Mouse (Mus musculus) midbrain, embryonic 13.5 days (tissue): ENCODE data around the gene Tymp. TPM values are rescaled to one million over a fixed set of nuclear protein-coding genes. Genes with fewer than 3 reads are reported as not detected.

ENCODE experiments used
- ATAC-seq: fragments of 200-750 bp; cut with Nextera tagmentation; 2 replicates; pipeline ENCODE4 v1.8.0; 2017; ENCODE audit warnings: mild to moderate bottlenecking, moderate TSS enrichment, moderate library complexity
- H3K27ac ChIP-seq: fragments of 300-500 bp; sonication (generic); 2 replicates; pipeline ENCODE4 v1.5.1; 2015; ENCODE audit warnings: inconsistent platforms, mild to moderate bottlenecking, moderate library complexity
- H3K27me3 ChIP-seq: fragments of 300-500 bp; sonication (generic); 2 replicates; pipeline ENCODE4 v1.6.1; 2015; ENCODE audit warnings: mild to moderate bottlenecking, inconsistent platforms
- H3K36me3 ChIP-seq: fragments of 300-500 bp; sonication (generic); 2 replicates; pipeline ENCODE4 v1.6.1; 2015; ENCODE audit warnings: mild to moderate bottlenecking, inconsistent platforms
- H3K4me1 ChIP-seq: fragments of 300-500 bp; sonication (generic); replicated peaks from 2 replicates; pipeline ENCODE4 v1.6.1; 2015; ENCODE audit warnings: inconsistent platforms
- H3K4me2 ChIP-seq: fragments of 300-500 bp; sonication (generic); replicated peaks from 2 replicates; pipeline ENCODE4 v1.6.1; 2015; ENCODE audit warnings: moderate library complexity, mild to moderate bottlenecking, inconsistent platforms
- H3K4me3 ChIP-seq: fragments of 300-500 bp; sonication (generic); replicated peaks from 2 replicates; pipeline ENCODE4 v1.5.1; 2015; ENCODE audit warnings: mild to moderate bottlenecking, inconsistent platforms
- H3K9ac ChIP-seq: fragments of 300-500 bp; sonication (generic); replicated peaks from 2 replicates; pipeline ENCODE4 v1.6.1; 2015; ENCODE audit warnings: mild to moderate bottlenecking, inconsistent platforms
- H3K9me3 ChIP-seq: fragments of 300-500 bp; sonication (generic); 2 replicates; pipeline ENCODE4 v1.6.1; 2016; ENCODE audit warnings: mild to moderate bottlenecking, inconsistent platforms
- WGBS: fragments of 180-500 bp; shearing (Covaris S2); methylation state at CpG from one replicate; pipeline ENCODE4 v1.1.7; 2015; 5-methylcytosine and 5-hydroxymethylcytosine counted together
- polyA plus RNA-seq: library from polyadenylated mRNA; unstranded; fragments of >200 nt; fragmentation: Nextera tagmentation; extraction: Ambion mirVana; gene quantifications from 2 replicates; pipeline ENCODE4 v1.2.1, GENCODE M21; 2015

Gene Tymp
- polyA plus RNA-seq, 1 experiment from 2014 or later = 2.4 TPM

GRCm38 (mm10) chr15:89387127-89387526 lies 10.3 kb upstream of the Tymp start:
- H3K9me3 ChIP-seq = no peaks in the 10 kb centered on the region
- H3K27me3 ChIP-seq = no peaks in the 10 kb centered on the region
- H3K4me3 ChIP-seq = no peak overlapping the region
- WGBS = 54% methylated on average over 12 of the region's 12 CpGs
- ATAC-seq = no peak
- H3K27ac ChIP-seq = no peak overlapping the region
- H3K9ac ChIP-seq = no peak overlapping the region
- H3K4me2 ChIP-seq = no peak overlapping the region
- H3K4me1 ChIP-seq = no peaks in the 10 kb centered on the region
- no peaks in the 10 kb centered on the region for H3K36me3 ChIP-seq

GRCm38 (mm10) chr15:89384617-89385016 lies 7.8 kb upstream of the Tymp start, which contains the start of gene Klhdc7b:
Gene Klhdc7b (plus strand): TSS chr15:89384917.
- H3K27ac ChIP-seq = no peak within 1 kb of the TSS
- H3K4me2 ChIP-seq = no peak within 1 kb of the TSS
- no peaks in the 10 kb centered on the region; the same call in 1 of the 2 replicates for H3K4me1 ChIP-seq
- H3K4me3 ChIP-seq = no peak within 1 kb of the TSS
- no peak within 1 kb of the TSS for H3K9ac ChIP-seq
- no peaks in the 10 kb centered on the region for H3K9me3 ChIP-seq
- ATAC-seq = no peak
- 92% methylated on average over 7 of the region's 7 CpGs for WGBS
- peaks cover 13% of the 10 kb centered on the region for H3K27me3 ChIP-seq
- no peaks in the 10 kb centered on the region for H3K36me3 ChIP-seq

- peak overlapping the region; percentile 58; the same call in 1 of the 2 replicates for H3K9ac ChIP-seq
- peak; percentile 13; the same call in 1 of the 2 replicates for ATAC-seq
- no peaks in the 10 kb centered on the region for H3K9me3 ChIP-seq
- 17% methylated on average over 10 of the region's 10 CpGs for WGBS
- no peaks in the 10 kb centered on the region for H3K36me3 ChIP-seq
- H3K27me3 ChIP-seq = peaks cover 51% of the 10 kb centered on the region
- peak overlapping the region; percentile 64 for H3K4me2 ChIP-seq
- no peak overlapping the region for H3K27ac ChIP-seq
- H3K4me1 ChIP-seq = peaks cover 22% of the 10 kb centered on the region
- H3K4me3 ChIP-seq = peak overlapping the region; percentile 38
Observed at GRCm38 (mm10) chr15:89379429-89379828, 2.6 kb upstream of the Tymp start.

- peak within 1 kb of the TSS; percentile 64 for H3K4me2 ChIP-seq
- H3K4me1 ChIP-seq = peaks cover 27% of the 10 kb centered on the region
- H3K9ac ChIP-seq = peak within 1 kb of the TSS; percentile 58
- no peaks in the 10 kb centered on the region for H3K36me3 ChIP-seq
- H3K27me3 ChIP-seq = peaks cover 51% of the 10 kb centered on the region
- no peaks in the 10 kb centered on the region for H3K9me3 ChIP-seq
- H3K27ac ChIP-seq = no peak within 1 kb of the TSS
- peak within 1 kb of the TSS; percentile 38 for H3K4me3 ChIP-seq
- ATAC-seq = peak; percentile 21; the same call in 1 of the 2 replicates
- WGBS = 1% methylated on average over 33 of the region's 33 CpGs
Observed at GRCm38 (mm10) chr15:89378831-89379401, 2.1 kb upstream of the Tymp start, which contains the start of gene Odf3b. Gene Odf3b (minus strand): TSS chr15:89379282.

GRCm38 (mm10) chr15:89377938-89378828 lies 1.3 kb upstream of the Tymp start:
- no peaks in the 10 kb centered on the region for H3K36me3 ChIP-seq
- peak overlapping the region; percentile 58 for H3K9ac ChIP-seq
- no peak for ATAC-seq
- WGBS = 13% methylated on average over 42 of the region's 46 CpGs
- no peaks in the 10 kb centered on the region for H3K9me3 ChIP-seq
- no peak overlapping the region for H3K27ac ChIP-seq
- peak overlapping the region; percentile 64 for H3K4me2 ChIP-seq
- H3K4me3 ChIP-seq = peak overlapping the region; percentile 38
- H3K27me3 ChIP-seq = peaks cover 51% of the 10 kb centered on the region
- H3K4me1 ChIP-seq = peaks cover 29% of the 10 kb centered on the region

GRCm38 (mm10) chr15:89377362-89377761 lies 523 bp upstream of the Tymp start:
- no peak overlapping the region for H3K4me2 ChIP-seq
- peaks cover 4% of the 10 kb centered on the region for H3K36me3 ChIP-seq
- peaks cover 37% of the 10 kb centered on the region for H3K4me1 ChIP-seq
- H3K27ac ChIP-seq = no peak overlapping the region
- H3K4me3 ChIP-seq = no peak overlapping the region
- peaks cover 51% of the 10 kb centered on the region for H3K27me3 ChIP-seq
- no peak for ATAC-seq
- H3K9ac ChIP-seq = no peak overlapping the region
- 7% methylated on average over 18 of the region's 18 CpGs for WGBS
- H3K9me3 ChIP-seq = no peaks in the 10 kb centered on the region

- peaks cover 39% of the 10 kb centered on the region for H3K4me1 ChIP-seq
- H3K27me3 ChIP-seq = peaks cover 51% of the 10 kb centered on the region
- no peak overlapping the region for H3K27ac ChIP-seq
- H3K9me3 ChIP-seq = no peaks in the 10 kb centered on the region
- WGBS = 82% methylated on average over 7 of the region's 7 CpGs
- H3K36me3 ChIP-seq = peaks cover 17% of the 10 kb centered on the region
- no peak for ATAC-seq
- H3K9ac ChIP-seq = no peak overlapping the region
- H3K4me2 ChIP-seq = no peak overlapping the region
- no peak overlapping the region for H3K4me3 ChIP-seq
Observed at GRCm38 (mm10) chr15:89376040-89376439, 799 bp downstream of the Tymp start.

GRCm38 (mm10) chr15:89374801-89375534 lies 1.9 kb downstream of the Tymp start:
- no peak overlapping the region for H3K4me2 ChIP-seq
- 93% methylated on average over 17 of the region's 17 CpGs for WGBS

GRCm38 (mm10) chr15:89374340-89374739 lies 2.5 kb downstream of the Tymp start:
- Histone ChIP-seq H3K4me3 (peak overlapping the region; percentile 64), H3K27ac (peak overlapping the region; percentile 95), H3K27me3 (peaks cover 36% of the 10 kb centered on the region), H3K9me3 (no peaks in the 10 kb centered on the region), H3K36me3 (peaks cover 34% of the 10 kb centered on the region), H3K4me2 (peak overlapping the region; percentile 71), H3K4me1 (peaks cover 37% of the 10 kb centered on the region), H3K9ac (peak overlapping the region; percentile 86)
- WGBS = 53% methylated on average over 9 of the region's 9 CpGs
- ATAC-seq = no peak

More at GRCm38 (mm10) chr15:89374801-89375534, 1.9 kb downstream of the Tymp start:
- Histone ChIP-seq H3K4me3 (no peak overlapping the region), H3K36me3 (peaks cover 28% of the 10 kb centered on the region), H3K9ac (0 out of 2 replicates have a peak overlapping the region, but pooled peaks have one; percentile 14), H3K4me1 (peaks cover 39% of the 10 kb centered on the region), H3K27ac (no peak overlapping the region), H3K27me3 (peaks cover 42% of the 10 kb centered on the region), H3K9me3 (no peaks in the 10 kb centered on the region)
- no peak for ATAC-seq

- peak; percentile 89 for ATAC-seq
- Histone ChIP-seq H3K27ac (peak within 1 kb of the TSS; percentile 95), H3K4me2 (peak within 1 kb of the TSS; percentile 71), H3K27me3 (peaks cover 30% of the 10 kb centered on the region), H3K4me3 (peak within 1 kb of the TSS; percentile 64), H3K9me3 (no peaks in the 10 kb centered on the region), H3K9ac (peak within 1 kb of the TSS; percentile 86), H3K36me3 (peaks cover 40% of the 10 kb centered on the region), H3K4me1 (peaks cover 31% of the 10 kb centered on the region)
- under 1% methylated on average over 42 of the region's 42 CpGs for WGBS
Observed at GRCm38 (mm10) chr15:89373762-89374248, 3.0 kb downstream of the Tymp start, which contains the start of gene Sco2. Gene Sco2 (minus strand): TSS chr15:89373846.

GRCm38 (mm10) chr15:89373027-89373761 lies 3.6 kb downstream of the Tymp start:
- Histone ChIP-seq H3K27ac (peak overlapping the region; percentile 95), H3K4me3 (peak overlapping the region; percentile 64), H3K4me2 (peak overlapping the region; percentile 71), H3K27me3 (peaks cover 24% of the 10 kb centered on the region), H3K36me3 (peaks cover 46% of the 10 kb centered on the region), H3K9me3 (no peaks in the 10 kb centered on the region), H3K4me1 (peaks cover 25% of the 10 kb centered on the region), H3K9ac (peak overlapping the region; percentile 86)
- peak; percentile 85 for ATAC-seq
- WGBS = 2% methylated on average over 35 of the region's 35 CpGs
